Mouse (Mus musculus) layer of hippocampus, adult 8-10 months (tissue): ENCODE measurements around the gene Rasgrf1. TPM values are rescaled to one million over a fixed set of nuclear protein-coding genes. Genes with fewer than 3 reads are reported as not detected.

ENCODE experiments used
- DNase-seq, 2 experiments: peaks; one replicate each; pipeline ENCODE4 v3.0.0; 2022; ENCODE audit warnings: low spot score in 2 of 2
- total RNA-seq, 4 experiments: library from RNA; stranded (reverse); gene quantifications; 2 replicates each; pipeline ENCODE4 v1.2.4; 2022

The Rasgrf1 gene
- total RNA-seq, result 100 to 1,000 TPM; 449 to 518 (median 495) TPM

GRCm38 (mm10) chr9:89909131-89910010 lies at the start of gene Rasgrf1:
Gene Rasgrf1 (plus strand): TSS chr9:89909908.
- DNase-seq, result peak; percentile 61 to 73

GRCm38 (mm10) chr9:89860145-89860544 lies 49.6 kb upstream of the Rasgrf1 start:
- no peak for DNase-seq

- no peak for DNase-seq
Observed at GRCm38 (mm10) chr9:89860584-89860983, 49.1 kb upstream of the Rasgrf1 start.

- DNase-seq, result no peak
Observed at GRCm38 (mm10) chr9:89867141-89867540, 42.6 kb upstream of the Rasgrf1 start.

- no peak for DNase-seq
Observed at GRCm38 (mm10) chr9:89868093-89868729, 41.5 kb upstream of the Rasgrf1 start.

GRCm38 (mm10) chr9:89869594-89869993 lies 40.1 kb upstream of the Rasgrf1 start:
- no peak for DNase-seq

GRCm38 (mm10) chr9:89870531-89871150 lies 39.1 kb upstream of the Rasgrf1 start:
- peak in 1 of 2 experiments; percentile 40 for DNase-seq

- DNase-seq, result peak in 1 of 2 experiments; percentile 51
Observed at GRCm38 (mm10) chr9:89872137-89872536, 37.6 kb upstream of the Rasgrf1 start.

GRCm38 (mm10) chr9:89874434-89874833 lies 35.3 kb upstream of the Rasgrf1 start:
- DNase-seq, result no peak

GRCm38 (mm10) chr9:89875551-89875950 lies 34.2 kb upstream of the Rasgrf1 start:
- DNase-seq, result no peak

- no peak for DNase-seq
Observed at GRCm38 (mm10) chr9:89878471-89879020, 31.2 kb upstream of the Rasgrf1 start.

- DNase-seq, result no peak
Observed at GRCm38 (mm10) chr9:89879574-89879973, 30.1 kb upstream of the Rasgrf1 start.

- DNase-seq, result no peak
Observed at GRCm38 (mm10) chr9:89881552-89881951, 28.2 kb upstream of the Rasgrf1 start.

- DNase-seq, result no peak
Observed at GRCm38 (mm10) chr9:89882583-89882982, 27.1 kb upstream of the Rasgrf1 start.

- peak; percentile 42 to 74 for DNase-seq
Observed at GRCm38 (mm10) chr9:89885701-89886218, 23.9 kb upstream of the Rasgrf1 start.

GRCm38 (mm10) chr9:89891534-89892293 lies 18.0 kb upstream of the Rasgrf1 start:
- no peak for DNase-seq

GRCm38 (mm10) chr9:89892540-89893188 lies 17.0 kb upstream of the Rasgrf1 start:
- DNase-seq, result no peak

- no peak for DNase-seq
Observed at GRCm38 (mm10) chr9:89900111-89900824, 9.4 kb upstream of the Rasgrf1 start.

- DNase-seq, result peak; percentile 62 to 67
Observed at GRCm38 (mm10) chr9:89901184-89901583, 8.5 kb upstream of the Rasgrf1 start.

GRCm38 (mm10) chr9:89902813-89903212 lies 6.9 kb upstream of the Rasgrf1 start:
- DNase-seq, result no peak
